Mouse (Mus musculus) forebrain, embryonic 13.5 days (tissue): ENCODE results near the gene Hmcn1. TPM values are rescaled to one million over a fixed set of nuclear protein-coding genes. Genes with fewer than 3 reads are reported as not detected.

Experiments
- ATAC-seq: fragments of 200-750 bp; cut with Nextera tagmentation; 2 replicates; pipeline ENCODE4 v1.8.0; 2017
- H3K27ac ChIP-seq: fragments of 300-500 bp; sonication (generic); 2 replicates; pipeline ENCODE4 v1.5.1; 2015; ENCODE audit warnings: inconsistent platforms, mild to moderate bottlenecking, moderate library complexity
- H3K27me3 ChIP-seq: fragments of 300-500 bp; sonication (generic); 2 replicates; pipeline ENCODE4 v1.6.1; 2015; ENCODE audit warnings: mild to moderate bottlenecking, inconsistent platforms
- H3K36me3 ChIP-seq: fragments of 300-500 bp; sonication (generic); 2 replicates; pipeline ENCODE4 v1.6.1; 2015; ENCODE audit warnings: mild to moderate bottlenecking, inconsistent platforms; ENCODE audit not compliant: poor library complexity, severe bottlenecking
- H3K4me1 ChIP-seq: fragments of 300-500 bp; sonication (generic); 2 replicates; pipeline ENCODE4 v1.6.1; 2015; ENCODE audit warnings: inconsistent platforms
- H3K4me2 ChIP-seq: fragments of 300-500 bp; sonication (generic); 2 replicates; pipeline ENCODE4 v1.6.1; 2015; ENCODE audit warnings: inconsistent platforms, mild to moderate bottlenecking, moderate library complexity
- H3K4me3 ChIP-seq: fragments of 300-500 bp; sonication (generic); 2 replicates; pipeline ENCODE4 v1.5.1; 2015; ENCODE audit warnings: mild to moderate bottlenecking, inconsistent platforms
- H3K9ac ChIP-seq: fragments of 300-500 bp; sonication (generic); 2 replicates; pipeline ENCODE4 v1.6.1; 2015; ENCODE audit warnings: mild to moderate bottlenecking, inconsistent platforms
- H3K9me3 ChIP-seq: fragments of 300-500 bp; sonication (generic); replicated peaks from 2 replicates; pipeline ENCODE4 v1.6.1; 2016; ENCODE audit warnings: inconsistent platforms
- WGBS: fragments of 180-500 bp; shearing (Covaris S2); methylation state at CpG from one replicate; pipeline ENCODE4 v1.1.7; 2015; 5-methylcytosine and 5-hydroxymethylcytosine counted together
- polyA plus RNA-seq: library from polyadenylated mRNA; unstranded; fragments of >200 nt; fragmentation: Nextera tagmentation; extraction: Ambion mirVana; gene quantifications from 2 replicates; pipeline ENCODE4 v1.2.1, GENCODE M21; 2015

Gene Hmcn1
- polyA plus RNA-seq, 1 experiment from 2014 or later, result 1.1 TPM

- H3K4me2 ChIP-seq, result no peak overlapping the region
- no peaks in the 10 kb centered on the region for H3K36me3 ChIP-seq
- H3K4me1 ChIP-seq, result no peaks in the 10 kb centered on the region
- H3K9me3 ChIP-seq, result no peaks in the 10 kb centered on the region
- no peak overlapping the region for H3K9ac ChIP-seq
- H3K27ac ChIP-seq, result no peak overlapping the region
- 77% methylated on average over 4 of the region's 4 CpGs for WGBS
- ATAC-seq, result no peak
- H3K27me3 ChIP-seq, result no peaks in the 10 kb centered on the region
- H3K4me3 ChIP-seq, result no peak overlapping the region
These were observed 8.3 kb downstream of the Hmcn1 start for GRCm38 (mm10) chr1:150984888-150985287.

- no peak overlapping the region for H3K4me3 ChIP-seq
- 95% methylated on average over 6 of the region's 6 CpGs for WGBS
- no peak overlapping the region for H3K4me2 ChIP-seq
- no peaks in the 10 kb centered on the region for H3K4me1 ChIP-seq
- no peaks in the 10 kb centered on the region for H3K36me3 ChIP-seq
- no peaks in the 10 kb centered on the region for H3K27me3 ChIP-seq
- no peak for ATAC-seq
- H3K9me3 ChIP-seq, result no peaks in the 10 kb centered on the region
- no peak overlapping the region for H3K9ac ChIP-seq
- H3K27ac ChIP-seq, result no peak overlapping the region
These were observed 9.1 kb downstream of the Hmcn1 start for GRCm38 (mm10) chr1:150984092-150984503.

GRCm38 (mm10) chr1:150978651-150979050, 14.6 kb downstream of the Hmcn1 start:
- no peaks in the 10 kb centered on the region for H3K27me3 ChIP-seq
- no peak overlapping the region for H3K4me3 ChIP-seq
- no peak for ATAC-seq
- WGBS, result 94% methylated on average over 3 of the region's 3 CpGs
- peaks cover 11% of the 10 kb centered on the region for H3K4me1 ChIP-seq
- H3K27ac ChIP-seq, result no peak overlapping the region
- H3K4me2 ChIP-seq, result no peak overlapping the region
- no peaks in the 10 kb centered on the region for H3K36me3 ChIP-seq
- no peaks in the 10 kb centered on the region for H3K9me3 ChIP-seq
- H3K9ac ChIP-seq, result no peak overlapping the region

- ATAC-seq, result peak; percentile 63
- no peaks in the 10 kb centered on the region for H3K36me3 ChIP-seq
- H3K27ac ChIP-seq, result no peak overlapping the region
- no peaks in the 10 kb centered on the region for H3K9me3 ChIP-seq
- no peak overlapping the region for H3K4me3 ChIP-seq
- H3K4me2 ChIP-seq, result no peak overlapping the region
- H3K4me1 ChIP-seq, result peaks cover 11% of the 10 kb centered on the region
- H3K9ac ChIP-seq, result no peak overlapping the region
- no peaks in the 10 kb centered on the region for H3K27me3 ChIP-seq
- WGBS, result 29% methylated on average over 2 of the region's 2 CpGs
These were observed 17.0 kb downstream of the Hmcn1 start for GRCm38 (mm10) chr1:150976263-150976662.

- H3K4me3 ChIP-seq, result no peak overlapping the region
- H3K4me1 ChIP-seq, result peaks cover 8% of the 10 kb centered on the region; the same call in 1 of the 2 replicates
- H3K9ac ChIP-seq, result no peak overlapping the region
- H3K36me3 ChIP-seq, result no peaks in the 10 kb centered on the region
- no peaks in the 10 kb centered on the region for H3K27me3 ChIP-seq
- ATAC-seq, result peak; percentile 62; the same call in 1 of the 2 replicates
- H3K27ac ChIP-seq, result no peak overlapping the region
- no peak overlapping the region for H3K4me2 ChIP-seq
- 40% methylated on average over 5 of the region's 5 CpGs for WGBS
- H3K9me3 ChIP-seq, result no peaks in the 10 kb centered on the region
These were observed 33.7 kb downstream of the Hmcn1 start for GRCm38 (mm10) chr1:150959486-150960074.

GRCm38 (mm10) chr1:150951004-150951403, 42.2 kb downstream of the Hmcn1 start:
- no peak overlapping the region for H3K4me2 ChIP-seq
- ATAC-seq, result no peak
- no peak overlapping the region for H3K9ac ChIP-seq
- no peaks in the 10 kb centered on the region for H3K9me3 ChIP-seq
- 91% methylated on average over 5 of the region's 5 CpGs for WGBS
- no peaks in the 10 kb centered on the region for H3K27me3 ChIP-seq
- 0 out of 2 replicates have a peak, but pooled peaks cover 5% of the 10 kb centered on the region for H3K4me1 ChIP-seq
- H3K27ac ChIP-seq, result no peak overlapping the region
- H3K36me3 ChIP-seq, result no peaks in the 10 kb centered on the region
- H3K4me3 ChIP-seq, result no peak overlapping the region

- H3K4me1 ChIP-seq, result 0 out of 2 replicates have a peak, but pooled peaks cover 5% of the 10 kb centered on the region
- 14% methylated on average over 3 of the region's 3 CpGs for WGBS
- no peak overlapping the region for H3K4me3 ChIP-seq
- no peak overlapping the region for H3K27ac ChIP-seq
- no peak; the same call in 1 of the 2 replicates for ATAC-seq
- H3K4me2 ChIP-seq, result no peak overlapping the region
- H3K27me3 ChIP-seq, result no peaks in the 10 kb centered on the region
- no peaks in the 10 kb centered on the region for H3K9me3 ChIP-seq
- H3K9ac ChIP-seq, result no peak overlapping the region
- no peaks in the 10 kb centered on the region for H3K36me3 ChIP-seq
These were observed 43.2 kb downstream of the Hmcn1 start for GRCm38 (mm10) chr1:150950046-150950445.

- Histone ChIP-seq H3K27ac (no peak overlapping the region), H3K36me3 (no peaks in the 10 kb centered on the region), H3K4me1 (0 out of 2 replicates have a peak, but pooled peaks cover 5% of the 10 kb centered on the region), H3K9ac (no peak overlapping the region), H3K9me3 (no peaks in the 10 kb centered on the region), H3K4me3 (no peak overlapping the region), H3K4me2 (no peak overlapping the region), H3K27me3 (no peaks in the 10 kb centered on the region)
- 77% methylated on average over 2 of the region's 2 CpGs for WGBS
- ATAC-seq, result no peak
These were observed 44.3 kb downstream of the Hmcn1 start for GRCm38 (mm10) chr1:150948911-150949310.

- H3K9me3 ChIP-seq, result no peaks in the 10 kb centered on the region
- H3K4me3 ChIP-seq, result no peak overlapping the region
- no peaks in the 10 kb centered on the region for H3K27me3 ChIP-seq
- no peak overlapping the region for H3K4me2 ChIP-seq
- WGBS, result 35% methylated on average over 2 of the region's 2 CpGs
- H3K36me3 ChIP-seq, result no peaks in the 10 kb centered on the region
- no peaks in the 10 kb centered on the region for H3K4me1 ChIP-seq
- H3K9ac ChIP-seq, result no peak overlapping the region
- ATAC-seq, result no peak
- H3K27ac ChIP-seq, result no peak overlapping the region
These were observed 49.6 kb downstream of the Hmcn1 start for GRCm38 (mm10) chr1:150943601-150944000.

- H3K36me3 ChIP-seq, result no peaks in the 10 kb centered on the region
- no peak overlapping the region for H3K27ac ChIP-seq
- no peaks in the 10 kb centered on the region for H3K4me1 ChIP-seq
- WGBS, result 86% methylated on average over 2 of the region's 2 CpGs
- no peak for ATAC-seq
- H3K27me3 ChIP-seq, result no peaks in the 10 kb centered on the region
- no peak overlapping the region for H3K4me3 ChIP-seq
- no peak overlapping the region for H3K9ac ChIP-seq
- H3K4me2 ChIP-seq, result no peak overlapping the region
- no peaks in the 10 kb centered on the region for H3K9me3 ChIP-seq
These were observed 51.1 kb downstream of the Hmcn1 start for GRCm38 (mm10) chr1:150942143-150942542.

- 78% methylated on average over 4 of the region's 4 CpGs for WGBS
- H3K4me1 ChIP-seq, result no peaks in the 10 kb centered on the region
These were observed 56.4 kb downstream of the Hmcn1 start for GRCm38 (mm10) chr1:150936821-150937220.

GRCm38 (mm10) chr1:150933616-150934015, 59.6 kb downstream of the Hmcn1 start:
- H3K4me3 ChIP-seq, result no peak overlapping the region
- no peak overlapping the region for H3K27ac ChIP-seq
- no peaks in the 10 kb centered on the region for H3K27me3 ChIP-seq
- H3K9ac ChIP-seq, result no peak overlapping the region
- no peak overlapping the region for H3K4me2 ChIP-seq
- H3K4me1 ChIP-seq, result no peaks in the 10 kb centered on the region
- no peaks in the 10 kb centered on the region for H3K36me3 ChIP-seq
- peak; percentile 91; the same call in 1 of the 2 replicates for ATAC-seq
- 58% methylated on average over 9 of the region's 9 CpGs for WGBS
- H3K9me3 ChIP-seq, result no peaks in the 10 kb centered on the region

More at GRCm38 (mm10) chr1:150936821-150937220, 56.4 kb downstream of the Hmcn1 start:
- Histone ChIP-seq H3K9me3 (no peaks in the 10 kb centered on the region), H3K9ac (no peak overlapping the region), H3K4me3 (no peak overlapping the region), H3K4me2 (no peak overlapping the region), H3K36me3 (no peaks in the 10 kb centered on the region), H3K27me3 (no peaks in the 10 kb centered on the region), H3K27ac (no peak overlapping the region)
- ATAC-seq, result no peak

- Histone ChIP-seq H3K4me2 (no peak overlapping the region), H3K36me3 (no peaks in the 10 kb centered on the region), H3K27ac (no peak overlapping the region), H3K4me1 (0 out of 2 replicates have a peak, but pooled peaks cover 4% of the 10 kb centered on the region), H3K9ac (no peak overlapping the region), H3K9me3 (no peaks in the 10 kb centered on the region), H3K4me3 (no peak overlapping the region), H3K27me3 (no peaks in the 10 kb centered on the region)
- no peak for ATAC-seq
- WGBS, result 90% methylated on average over 9 of the region's 9 CpGs
These were observed 72.4 kb downstream of the Hmcn1 start for GRCm38 (mm10) chr1:150920860-150921259.
